In genomic region chr1:57266695-57267094, GRCm38 (mm10) we compare ENCODE assay signal across 11 mouse cellular contexts.
DNase-seq lines count a peak whose midpoint lies in the region; ATAC-seq and TF ChIP-seq lines count a peak whose summit lies in the region.
"Had no signal": no experiment of that assay in that cellular context is flagged by ENCODE, and none has a peak within 500 bp of the region (broad histone marks: within the 10 kb centered on the region; RNA-seq: fewer than 3 reads in every experiment).

No protein-coding gene starts in this region.

- no peak overlapping the region for H3K4me2 ChIP-seq in neural tube, embryonic 11.5 days (ENCODE audit: low read depth)
- H3K4me2 ChIP-seq: heart, embryonic 15.5 days; liver, embryonic 12.5 days had no signal

- no peak overlapping the region for H3K9ac ChIP-seq in neural tube, embryonic 11.5 days (ENCODE audit: low read length)
- H3K9ac ChIP-seq: heart, embryonic 15.5 days; liver, embryonic 12.5 days had no signal

- H3K27me3 ChIP-seq in neural tube, embryonic 11.5 days (ENCODE audit: control insufficient read depth, insufficient read depth, low read length) = no peaks in the 10 kb centered on the region
- H3K27me3 ChIP-seq: heart, embryonic 15.5 days; liver, embryonic 12.5 days had no signal

- no peak for TF ChIP-seq CTCF in left cerebral cortex, adult 2 months (IDR thresholded peaks at IDR 0.05)

- H3K27ac ChIP-seq in neural tube, embryonic 11.5 days (ENCODE audit: low read depth, low read length) = no peak overlapping the region
- no peak overlapping the region for H3K27ac ChIP-seq in left cerebral cortex, adult 2 months
- H3K27ac ChIP-seq: heart, embryonic 15.5 days; liver, embryonic 12.5 days had no signal

- peak; percentile 47 to 57 for DNase-seq in cerebellum, postnatal 10 days
- no peak for DNase-seq in cerebellum, postnatal 4 days (ENCODE audit: low spot score in 2 of 2)
- no peak for DNase-seq in neural tube, embryonic 11.5 days (ENCODE audit: low spot score)
- no peak for DNase-seq in neural tube, embryonic 10.5 days (ENCODE audit: extremely low spot score, low spot score)
- DNase-seq in kidney, postnatal 14 days = peak; percentile 9
- DNase-seq in left cerebral cortex, adult 2 months (ENCODE audit: extremely low spot score in 1 of 2, low spot score in 2 of 2) = no peak
- no peak for DNase-seq in left cerebral cortex, adult 11 months (ENCODE audit: low spot score)
- DNase-seq in gastrocnemius, postnatal 14 days = no peak
- DNase-seq: B cell, adult 2 months had no signal

- no peaks in the 10 kb centered on the region for H3K9me3 ChIP-seq in neural tube, embryonic 11.5 days (ENCODE audit: control insufficient read depth, low read length)
- H3K9me3 ChIP-seq: heart, embryonic 15.5 days; liver, embryonic 12.5 days had no signal

- peak; percentile 48; the same call in 1 of the 2 replicates for ATAC-seq in neural tube, embryonic 11.5 days (ENCODE audit: insufficient read depth, low FRiP score, low TSS enrichment)
- ATAC-seq: liver, embryonic 12.5 days had no signal

- intact Hi-C loops in left cerebral cortex, adult 2 months (cut with DNase I) = loop anchor here (5.0 kb wide), 3 partner anchors 61 to 1304 kb away; no protein-coding TSS in a partner anchor
- intact Hi-C loops in gastrocnemius, postnatal 14 days (cut with DNase I; ENCODE audit: low total_unique reads) = no loop called here

- H3K36me3 ChIP-seq in neural tube, embryonic 11.5 days (ENCODE audit: control insufficient read depth, insufficient read depth, low read length) = no peaks in the 10 kb centered on the region
- H3K36me3 ChIP-seq: heart, embryonic 15.5 days; liver, embryonic 12.5 days had no signal

- no peaks in the 10 kb centered on the region for H3K4me1 ChIP-seq in neural tube, embryonic 11.5 days (ENCODE audit: control insufficient read depth, insufficient read depth, low read length)
- H3K4me1 ChIP-seq: heart, embryonic 15.5 days had no signal

- H3K4me3 ChIP-seq in neural tube, embryonic 11.5 days (ENCODE audit: low read depth, low read length) = no peak overlapping the region
- H3K4me3 ChIP-seq in left cerebral cortex, adult 2 months = no peak overlapping the region
- H3K4me3 ChIP-seq: heart, embryonic 15.5 days; liver, embryonic 12.5 days had no signal

- 46% methylated on average over 4 of the region's 4 CpGs for WGBS in neural tube, embryonic 11.5 days

Comparison
In these comparisons a context has a peak if more than half of its experiments do, and no peak if none do; other contexts are left out.
1. DNase-seq: peak in cerebellum, postnatal 10 days (2 of 2) and kidney, postnatal 14 days (single experiment); none in cerebellum, postnatal 4 days (0 of 2), neural tube, embryonic 11.5 days (single experiment), neural tube, embryonic 10.5 days (single experiment), left cerebral cortex, adult 2 months (0 of 2), left cerebral cortex, adult 11 months (single experiment) and gastrocnemius, postnatal 14 days (single experiment).